Mouse (Mus musculus) neural tube, postnatal 0 days (tissue): ENCODE measurements around the gene Pfkfb2. TPM values are rescaled to one million over a fixed set of nuclear protein-coding genes. Genes with fewer than 3 reads are reported as not detected.

Experiments used
- polyA plus RNA-seq: library from polyadenylated mRNA; unstranded; fragments of >200 nt; fragmentation: Nextera tagmentation; extraction: Ambion mirVana; gene quantifications from 2 replicates; pipeline ENCODE4 v1.2.1, GENCODE M21; 2015

The Pfkfb2 gene
- 12.1 and 15.5 TPM in 2 replicates for polyA plus RNA-seq

GRCm38 (mm10) chr1:130729153-130729552 is at the start of gene Pfkfb2:
Gene Pfkfb2, minus strand, starts transcription at chr1:130729253.

GRCm38 (mm10) chr1:130731741-130732337 is 2.8 kb upstream of the Pfkfb2 start, which contains the start of gene AA986860:
Gene AA986860, plus strand, starts transcription at chr1:130731976.

GRCm38 (mm10) chr1:130717291-130717871 is 11.7 kb downstream of the Pfkfb2 start, which contains the start of gene Yod1:
Gene Yod1, plus strand, starts transcription at chr1:130717327.

GRCm38 (mm10) chr1:130715561-130716217 is 13.4 kb downstream of the Pfkfb2 start, which contains the start of gene Gm29427:
Gene Gm29427, minus strand, starts transcription at chr1:130715799.

GRCm38 (mm10) chr1:130661454-130661853 is 67.6 kb downstream of the Pfkfb2 start, which contains the start of gene C4bp:
Gene C4bp, minus strand, starts transcription at chr1:130661632.

Other genes starting within 250 kb of the Pfkfb2 start
- gene Zp3r, start 99.6 kb downstream of the Pfkfb2 start, polyA plus RNA-seq: not detected in 2 replicates
- not detected in 2 replicates for gene C4bp, start 67.6 kb downstream of the Pfkfb2 start, polyA plus RNA-seq
- not detected in 2 replicates for gene Gm29427, start 13.5 kb downstream of the Pfkfb2 start, polyA plus RNA-seq
- gene Yod1, start 11.9 kb downstream of the Pfkfb2 start, polyA plus RNA-seq: 14.0 and 15.9 TPM in 2 replicates
- 0.66 and 0.84 TPM in 2 replicates for gene AA986860, start 2.7 kb upstream of the Pfkfb2 start, polyA plus RNA-seq
- gene Fcamr, start 71.6 kb upstream of the Pfkfb2 start, polyA plus RNA-seq: not detected in 2 replicates
- gene Pigr, start 97.4 kb upstream of the Pfkfb2 start, polyA plus RNA-seq: not detected in 2 replicates
- 3.0 and 3.3 TPM in 2 replicates for gene Fcmr, start 136.4 kb upstream of the Pfkfb2 start, polyA plus RNA-seq
- not detected in 2 replicates for gene Il24, start 158.2 kb upstream of the Pfkfb2 start, polyA plus RNA-seq
- not detected in 2 replicates for gene Il20, start 182.2 kb upstream of the Pfkfb2 start, polyA plus RNA-seq
- not detected in 2 replicates for gene Il19, start 210.9 kb upstream of the Pfkfb2 start, polyA plus RNA-seq